Mouse (Mus musculus): ENCODE measurements around the gene Lingo1.

The Lingo1 gene

DNA sequence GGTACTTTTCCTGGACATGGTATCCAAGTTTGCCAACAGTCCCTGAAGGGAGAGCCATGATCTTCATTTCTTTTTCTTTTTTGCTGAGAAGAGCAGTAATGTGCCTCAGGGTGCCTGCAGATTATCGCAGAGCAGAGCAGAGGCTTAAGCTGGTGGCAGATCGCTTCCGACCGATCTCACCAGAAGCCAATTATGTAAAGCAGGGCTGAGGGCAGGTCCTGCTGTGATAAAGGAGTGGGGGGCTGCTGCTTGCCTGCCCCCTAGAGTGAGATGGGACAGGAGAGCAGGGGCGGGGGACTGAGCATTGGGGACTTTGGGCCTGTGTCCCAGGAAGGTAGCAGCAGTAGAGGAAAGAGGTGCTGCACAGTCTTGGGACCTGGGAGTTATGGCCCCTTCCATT is 186.8 kb downstream of the Lingo1 start:
- in situ Hi-C loops (cut with MboI, MseI): no loop called here

- in situ Hi-C loops (cut with MboI, MseI): no loop called here
These were observed 187.4 kb downstream of the Lingo1 start for GRCm38 (mm10) chr9:56608691-56609351.

GRCm38 (mm10) chr9:56606082-56606740 is 190.1 kb downstream of the Lingo1 start:
- in situ Hi-C loops (cut with MboI, MseI): no loop called here

- in situ Hi-C loops (cut with MboI, MseI): no loop called here
These were observed 190.8 kb downstream of the Lingo1 start for GRCm38 (mm10) chr9:56605443-56605806.

DNA sequence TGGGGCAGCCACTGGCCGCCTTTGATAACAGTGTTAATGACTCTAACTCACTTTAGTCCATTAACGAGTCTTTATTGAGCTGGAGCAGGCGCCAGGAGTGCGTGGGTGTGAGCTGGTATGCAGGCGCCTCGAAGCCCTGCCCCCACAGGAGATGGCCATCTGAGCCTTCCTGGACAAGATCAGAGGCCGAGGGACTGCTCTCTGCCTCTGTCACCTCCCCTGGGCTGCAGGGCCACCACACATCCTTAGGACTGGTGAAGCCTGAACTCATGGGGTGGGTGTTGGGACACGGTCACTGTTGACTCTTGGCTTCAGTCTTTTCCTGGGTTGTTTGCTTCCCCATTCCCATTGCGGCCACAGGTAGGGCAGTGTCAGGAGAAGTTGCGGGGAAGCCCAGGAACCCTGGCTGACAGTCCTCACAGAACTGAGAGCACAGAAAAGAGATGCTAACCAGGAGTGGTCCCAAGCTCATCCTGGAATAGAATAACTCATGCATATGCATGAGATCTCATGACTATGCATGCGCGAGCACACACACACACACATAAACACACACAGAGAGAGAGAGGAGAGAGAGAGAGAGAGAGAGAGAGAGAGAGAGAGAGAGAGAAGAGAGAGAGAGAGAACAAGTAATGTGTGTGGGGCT is 191.3 kb downstream of the Lingo1 start:
- in situ Hi-C loops (cut with MboI, MseI): no loop called here

DNA sequence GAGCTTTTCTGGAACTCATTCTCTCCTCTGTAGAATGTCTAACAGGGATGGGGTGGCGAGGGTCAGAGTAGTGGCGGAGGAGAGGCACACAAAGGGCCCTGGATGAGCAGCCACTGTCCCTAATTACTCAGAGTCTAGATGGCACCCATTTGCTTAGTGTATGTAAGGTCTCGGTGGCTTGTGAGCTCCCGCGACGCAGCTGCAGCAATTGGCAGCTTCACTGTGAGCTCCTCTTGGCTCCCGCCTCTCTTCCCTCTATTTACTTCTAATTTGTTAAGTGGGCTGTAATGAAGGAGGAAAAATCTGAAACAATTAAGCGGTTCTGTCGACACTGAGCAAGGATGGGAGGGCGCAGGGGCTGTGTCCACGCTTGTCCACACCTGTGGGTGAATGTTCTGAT is 195.6 kb downstream of the Lingo1 start:
- in situ Hi-C loops (cut with MboI, MseI): no loop called here

DNA sequence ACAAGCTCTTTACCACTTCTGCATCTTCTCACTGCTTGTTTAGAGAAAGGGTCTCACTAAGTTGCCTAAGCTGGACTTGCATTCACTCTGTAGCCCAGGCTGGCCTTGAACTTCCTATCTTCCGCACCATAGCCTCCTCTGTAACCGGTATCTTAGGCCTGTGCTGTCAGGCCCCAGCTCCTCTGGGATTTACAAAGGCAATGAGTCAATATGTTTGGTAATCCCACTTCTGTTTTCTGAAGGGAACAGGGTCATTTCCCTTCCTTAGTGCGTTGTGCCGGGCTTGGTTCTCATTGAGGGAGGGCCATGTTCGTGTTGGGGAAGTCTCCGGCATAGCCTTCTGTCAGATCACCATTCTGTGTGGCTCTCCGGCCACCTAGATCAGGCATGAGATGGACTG is 203.6 kb downstream of the Lingo1 start:
- in situ Hi-C loops (cut with MboI, MseI): no loop called here

- in situ Hi-C loops (cut with MboI, MseI): no loop called here
These were observed 204.9 kb downstream of the Lingo1 start for GRCm38 (mm10) chr9:56591248-56591888.

DNA sequence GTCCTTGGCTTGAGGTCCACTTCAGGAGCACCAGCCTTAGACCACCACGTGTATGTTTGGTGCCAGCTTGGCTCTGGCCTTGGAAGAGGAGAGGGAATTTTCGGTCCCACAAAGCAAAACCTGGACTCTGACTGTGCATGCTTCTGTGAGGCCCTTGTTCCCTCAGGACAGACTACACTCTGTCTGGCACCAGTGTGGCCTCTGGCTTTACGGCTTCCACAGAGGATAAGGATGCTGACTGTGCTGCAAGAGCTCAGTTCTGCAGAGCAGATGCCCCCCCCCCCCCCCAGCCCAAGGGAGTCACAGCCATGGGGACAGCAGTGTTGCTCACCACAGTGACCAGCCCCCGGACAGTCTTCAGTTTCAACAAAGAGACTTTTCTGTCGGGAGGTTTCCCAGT is 206.5 kb downstream of the Lingo1 start:
- in situ Hi-C loops (cut with MboI, MseI): no loop called here

GRCm38 (mm10) chr9:56584043-56584424 is 212.2 kb downstream of the Lingo1 start:
- in situ Hi-C loops (cut with MboI, MseI): no loop called here

- in situ Hi-C loops (cut with MboI, MseI): no loop called here
These were observed 212.9 kb downstream of the Lingo1 start for GRCm38 (mm10) chr9:56583139-56584042.

DNA sequence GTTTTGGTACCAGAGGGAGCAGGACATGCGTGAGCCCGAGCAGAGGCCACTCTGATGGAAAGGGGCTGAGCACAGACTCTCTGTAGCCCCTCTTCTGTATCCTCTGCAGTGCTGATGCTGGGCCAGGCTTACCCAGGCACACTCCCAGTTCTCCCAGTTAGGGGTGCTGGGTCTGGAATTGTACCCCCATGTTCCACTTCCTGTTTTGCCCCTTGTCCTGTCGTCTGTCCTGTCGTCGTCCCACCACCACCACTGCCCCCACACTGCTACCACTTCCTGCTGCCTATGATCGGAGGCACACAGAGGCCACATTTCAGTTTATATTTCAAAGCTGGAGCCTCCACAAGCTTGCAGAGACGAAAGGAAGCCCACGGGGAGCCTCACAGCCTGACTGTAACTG is 213.6 kb downstream of the Lingo1 start:
- in situ Hi-C loops (cut with MboI, MseI): no loop called here

DNA sequence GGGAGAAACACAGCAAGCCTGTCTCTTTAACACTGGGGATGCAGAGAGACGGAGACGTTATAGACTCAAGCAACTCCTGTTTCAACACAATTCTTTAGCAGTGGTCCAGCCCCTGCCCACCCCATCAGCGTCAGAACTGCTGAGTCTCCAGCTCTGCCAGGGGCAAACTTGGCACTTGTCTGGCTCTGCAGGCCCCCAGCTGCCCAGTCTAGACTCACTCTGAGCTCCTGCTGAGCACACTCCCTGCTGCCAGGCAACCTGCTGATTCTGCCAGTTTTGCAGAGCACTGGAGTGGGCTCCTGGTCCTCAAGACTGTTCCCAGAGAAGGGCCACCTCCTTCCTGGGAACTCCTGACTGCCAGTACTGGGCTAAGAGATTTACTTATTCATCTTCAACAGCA is 214.6 kb downstream of the Lingo1 start:
- in situ Hi-C loops (cut with MboI, MseI): no loop called here

DNA sequence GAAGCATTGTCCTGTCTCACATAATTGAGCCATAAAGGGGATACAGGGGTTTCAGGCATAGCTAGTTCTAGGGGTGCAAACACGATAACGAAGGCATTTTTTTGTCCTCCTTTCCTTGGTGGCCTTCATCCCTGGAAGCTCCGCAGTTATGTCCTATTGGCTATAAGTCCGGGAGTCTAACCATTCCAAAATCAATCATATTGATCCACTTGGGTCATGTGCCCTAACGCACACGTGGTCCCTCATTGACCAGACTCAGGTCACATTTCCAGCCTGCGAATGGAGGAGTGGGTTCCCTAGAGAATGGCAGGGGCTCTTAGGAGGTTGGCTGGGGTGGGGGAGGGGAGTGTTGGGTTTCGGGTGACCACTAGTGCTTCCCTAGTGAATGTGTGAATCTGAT is 215.3 kb downstream of the Lingo1 start:
- in situ Hi-C loops (cut with MboI, MseI): no loop called here

DNA sequence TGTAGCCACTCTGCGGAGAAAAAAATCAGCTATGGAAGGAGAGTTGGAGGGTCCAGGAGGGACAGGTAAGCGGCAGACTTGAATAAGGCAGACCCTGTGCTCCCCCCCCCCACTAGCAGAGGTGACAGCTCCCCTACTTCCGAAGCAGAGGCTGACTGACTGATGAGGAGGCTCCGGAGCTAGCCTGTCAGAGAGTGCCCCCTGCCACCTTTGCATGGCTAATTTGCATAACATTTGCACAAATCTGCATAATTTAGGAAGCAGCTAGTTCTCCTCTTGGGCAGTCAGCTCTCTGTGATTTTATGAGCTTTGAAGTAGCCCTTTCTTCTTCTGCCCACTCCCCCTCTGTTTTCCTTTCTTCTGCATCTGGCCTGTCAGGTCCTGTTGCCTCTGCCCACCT is 216.2 kb downstream of the Lingo1 start:
- in situ Hi-C loops (cut with MboI, MseI): no loop called here

DNA sequence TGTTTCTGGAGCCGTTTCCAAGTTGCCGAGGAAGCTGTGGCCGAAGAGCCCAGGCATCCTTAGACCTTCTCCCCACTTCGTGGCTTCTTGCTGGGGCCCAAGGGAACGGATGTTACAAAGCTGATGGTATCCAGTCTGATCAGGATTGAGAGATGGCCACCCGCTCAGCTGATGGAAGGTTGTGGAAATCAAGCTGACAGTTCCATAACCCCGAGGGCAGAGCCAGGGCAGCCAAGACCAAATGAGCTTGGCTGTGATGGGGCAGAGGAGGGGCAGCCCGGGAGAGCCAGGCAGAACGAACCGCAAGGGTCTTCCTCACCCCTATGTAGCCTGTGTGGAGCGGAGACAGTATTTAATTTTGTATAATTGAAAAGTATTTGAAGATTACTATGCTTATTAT is 218.9 kb downstream of the Lingo1 start:
- in situ Hi-C loops (cut with MboI, MseI): no loop called here

DNA sequence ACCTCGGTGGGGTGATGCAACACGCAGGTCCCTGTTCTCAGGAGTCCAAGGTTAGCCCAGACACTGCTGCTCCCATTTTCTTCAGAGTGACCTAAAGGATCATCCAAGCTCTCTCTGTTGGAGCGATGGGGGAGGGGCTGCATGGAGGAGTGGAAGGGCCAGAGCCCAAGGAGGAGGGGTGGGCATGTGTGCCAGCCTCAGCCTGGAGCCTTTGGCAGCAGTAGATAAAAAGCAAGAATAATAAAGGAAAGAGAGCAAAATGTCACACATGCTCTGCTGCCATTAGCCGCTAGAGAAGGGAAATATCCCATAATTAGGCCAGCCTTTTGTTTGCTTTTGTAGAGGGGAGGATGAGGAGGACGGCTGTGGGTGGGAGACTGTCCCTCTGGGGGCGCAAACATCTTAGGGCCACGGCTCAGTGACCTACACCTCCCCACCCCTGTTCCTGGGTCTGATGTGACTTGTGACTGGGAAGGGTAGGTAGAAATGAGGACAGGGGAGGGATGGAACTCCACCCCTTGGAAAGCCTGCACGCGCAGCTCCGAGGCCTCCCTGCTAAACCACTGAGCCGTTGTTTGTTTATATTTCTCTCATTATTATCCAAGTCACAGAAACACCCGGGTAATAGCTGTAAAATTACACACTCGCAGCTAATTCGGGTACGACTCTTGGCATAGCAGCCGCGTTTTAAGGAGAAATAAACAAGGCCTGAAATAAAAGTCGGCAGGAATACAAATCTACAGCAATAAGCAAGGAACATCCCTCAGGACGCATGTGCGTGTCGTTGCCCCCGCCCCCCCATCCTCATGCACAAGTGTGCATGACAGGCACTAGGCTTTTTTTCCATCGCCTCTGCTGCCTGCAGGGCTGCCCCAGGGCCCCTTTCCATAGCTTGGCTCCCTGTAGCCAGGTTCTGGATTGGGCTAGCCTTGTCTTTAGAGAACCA is 223.5 kb downstream of the Lingo1 start:
- in situ Hi-C loops (cut with MboI, MseI): no loop called here

All from regulatory T cell (primary cell).